Mouse (Mus musculus) kidney, embryonic 16.5 days (tissue): ENCODE results near the gene Samd1. TPM values are rescaled to one million over a fixed set of nuclear protein-coding genes. Genes with fewer than 3 reads are reported as not detected.

Experiments used
- ATAC-seq: fragments of 200-750 bp; cut with Nextera tagmentation; 2 replicates; pipeline ENCODE4 v1.8.0; 2017; ENCODE audit warnings: moderate TSS enrichment; ENCODE audit not compliant: low FRiP score, low TSS enrichment
- H3K27ac ChIP-seq: fragments of 300-500 bp; sonication (generic); 2 replicates; pipeline ENCODE4 v1.5.1; 2014; ENCODE audit warnings: low read length
- H3K27me3 ChIP-seq: fragments of 300-500 bp; sonication (generic); 2 replicates; pipeline ENCODE4 v1.6.1; 2014; ENCODE audit warnings: low read length, control low read depth, mixed read lengths; ENCODE audit not compliant: insufficient read depth
- H3K36me3 ChIP-seq: fragments of 300-500 bp; sonication (generic); 2 replicates; pipeline ENCODE4 v1.6.1; 2014; ENCODE audit warnings: low read length, control low read depth, mixed read lengths; ENCODE audit not compliant: insufficient read depth
- H3K4me1 ChIP-seq: fragments of 300-500 bp; sonication (generic); 2 replicates; pipeline ENCODE4 v1.6.1; 2014; ENCODE audit warnings: low read length, control low read depth, mixed read lengths; ENCODE audit not compliant: insufficient read depth
- H3K4me2 ChIP-seq: fragments of 300-500 bp; sonication (generic); replicated peaks from 2 replicates; pipeline ENCODE4 v1.6.1; 2014; ENCODE audit warnings: low read depth, low read length
- H3K4me3 ChIP-seq: fragments of 300-500 bp; sonication (generic); 2 replicates; pipeline ENCODE4 v1.5.1; 2014; ENCODE audit warnings: mild to moderate bottlenecking, low read length
- H3K9ac ChIP-seq: fragments of 300-500 bp; sonication (generic); replicated peaks from 2 replicates; pipeline ENCODE4 v1.6.1; 2014; ENCODE audit warnings: low read length
- H3K9me3 ChIP-seq: fragments of 300-500 bp; sonication (generic); 2 replicates; pipeline ENCODE4 v1.6.1; 2016; ENCODE audit warnings: low read length, control low read depth
- WGBS: fragments of 180-500 bp; shearing (Covaris S2); extraction: QIAGEN DNeasy Blood & Tissue Kit; methylation state at CpG from one replicate; pipeline ENCODE4 v1.1.7; 2014; 5-methylcytosine and 5-hydroxymethylcytosine counted together
- polyA plus RNA-seq: library from polyadenylated mRNA; unstranded; fragments of >200 nt; fragmentation: Nextera tagmentation; extraction: Ambion mirVana; gene quantifications from 2 replicates; pipeline ENCODE4 v1.2.1, GENCODE M21; 2015

The Samd1 gene
- polyA plus RNA-seq, 1 experiment from 2014 or later, result 9.4 TPM

DNA sequence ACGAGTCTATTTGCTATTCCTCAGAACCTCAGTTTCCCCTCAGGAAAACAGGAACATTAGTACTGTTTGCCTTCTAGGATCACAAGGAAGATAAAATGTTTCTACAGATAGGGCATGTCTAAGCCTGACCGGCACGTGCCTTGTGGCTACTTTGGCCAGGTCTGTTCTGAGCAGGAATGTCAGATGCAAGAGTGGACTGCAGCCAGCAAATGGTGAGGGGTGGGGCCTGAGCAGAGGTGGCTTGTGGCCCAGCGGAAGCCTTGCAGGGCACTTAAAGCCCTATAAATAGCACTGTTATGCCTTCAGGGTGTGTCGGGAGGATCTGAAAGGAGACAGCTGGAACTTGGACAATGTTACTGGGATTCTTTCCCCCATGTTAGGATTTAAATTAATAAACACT, 25.6 kb downstream of the Samd1 start:
- Histone ChIP-seq H3K36me3 (no peaks in the 10 kb centered on the region; the same call in 1 of the 2 replicates), H3K9me3 (no peaks in the 10 kb centered on the region), H3K27me3 (peaks cover 3% of the 10 kb centered on the region; the same call in 1 of the 2 replicates), H3K9ac (peak overlapping the region; percentile 44), H3K27ac (peak overlapping the region; percentile 64; the same call in 1 of the 2 replicates), H3K4me1 (peaks cover 46% of the 10 kb centered on the region), H3K4me2 (peak overlapping the region; percentile 61), H3K4me3 (peak overlapping the region; percentile 16; the same call in 1 of the 2 replicates)
- peak; percentile 36; the same call in 1 of the 2 replicates for ATAC-seq
- WGBS, result 6% methylated on average over 5 of the region's 5 CpGs

DNA sequence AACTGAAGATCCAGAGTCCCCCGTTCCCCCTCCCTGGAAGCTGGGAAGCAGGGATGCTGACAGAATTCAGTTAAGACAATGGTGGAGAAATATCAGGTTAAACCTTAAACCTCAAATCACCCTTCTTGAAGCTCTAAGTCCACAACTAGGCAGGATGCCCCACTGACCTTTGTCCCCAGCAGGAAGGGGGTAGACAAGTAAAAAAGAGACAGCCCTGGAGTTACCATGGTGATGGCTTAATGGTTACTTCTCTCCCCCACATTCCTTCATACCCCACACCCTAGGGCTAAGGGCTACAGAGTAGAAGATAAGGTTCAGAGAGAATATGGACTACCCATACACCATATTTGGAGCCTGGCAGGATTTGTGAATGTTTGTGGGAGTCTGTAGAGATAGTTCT, 26.2 kb downstream of the Samd1 start:
- Histone ChIP-seq H3K27me3 (peaks cover 3% of the 10 kb centered on the region; the same call in 1 of the 2 replicates), H3K4me3 (peak overlapping the region; percentile 16; the same call in 1 of the 2 replicates), H3K9ac (peak overlapping the region; percentile 44), H3K9me3 (no peaks in the 10 kb centered on the region), H3K4me2 (peak overlapping the region; percentile 61), H3K4me1 (peaks cover 46% of the 10 kb centered on the region), H3K27ac (peak overlapping the region; percentile 39; the same call in 1 of the 2 replicates), H3K36me3 (no peaks in the 10 kb centered on the region; the same call in 1 of the 2 replicates)
- ATAC-seq, result peak; percentile 26
- WGBS, result 25% methylated on average over 1 of the region's 1 CpGs

DNA sequence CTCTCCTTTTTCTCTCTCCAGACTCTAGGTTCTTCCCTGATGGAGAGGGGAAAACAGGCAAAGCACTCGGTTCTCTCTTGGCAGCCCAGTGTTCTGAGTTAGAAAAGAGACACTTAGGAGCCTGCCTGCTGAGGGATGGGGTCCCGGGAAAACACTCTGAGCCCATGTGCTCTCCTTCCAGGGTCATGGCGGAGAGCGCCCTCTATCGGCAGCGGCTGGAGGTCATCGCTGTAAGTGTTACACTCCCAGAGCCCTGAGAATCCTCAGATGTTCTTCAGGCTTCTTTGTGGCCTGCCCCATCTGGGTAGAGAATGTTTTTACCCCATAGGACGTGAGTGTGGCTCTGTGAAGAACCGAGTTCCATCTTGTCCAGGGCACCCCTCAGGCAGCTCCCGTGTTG, 26.7 kb downstream of the Samd1 start:
- H3K9ac ChIP-seq, result no peak overlapping the region
- H3K4me2 ChIP-seq, result 0 out of 2 replicates have a peak overlapping the region, but pooled peaks have one; percentile 16
- H3K4me3 ChIP-seq, result no peak overlapping the region
- peaks cover 3% of the 10 kb centered on the region; the same call in 1 of the 2 replicates for H3K27me3 ChIP-seq
- no peak for ATAC-seq
- peak overlapping the region; percentile 39; the same call in 1 of the 2 replicates for H3K27ac ChIP-seq
- H3K4me1 ChIP-seq, result peaks cover 46% of the 10 kb centered on the region
- H3K36me3 ChIP-seq, result no peaks in the 10 kb centered on the region; the same call in 1 of the 2 replicates
- WGBS, result 11% methylated on average over 10 of the region's 10 CpGs
- H3K9me3 ChIP-seq, result no peaks in the 10 kb centered on the region

DNA sequence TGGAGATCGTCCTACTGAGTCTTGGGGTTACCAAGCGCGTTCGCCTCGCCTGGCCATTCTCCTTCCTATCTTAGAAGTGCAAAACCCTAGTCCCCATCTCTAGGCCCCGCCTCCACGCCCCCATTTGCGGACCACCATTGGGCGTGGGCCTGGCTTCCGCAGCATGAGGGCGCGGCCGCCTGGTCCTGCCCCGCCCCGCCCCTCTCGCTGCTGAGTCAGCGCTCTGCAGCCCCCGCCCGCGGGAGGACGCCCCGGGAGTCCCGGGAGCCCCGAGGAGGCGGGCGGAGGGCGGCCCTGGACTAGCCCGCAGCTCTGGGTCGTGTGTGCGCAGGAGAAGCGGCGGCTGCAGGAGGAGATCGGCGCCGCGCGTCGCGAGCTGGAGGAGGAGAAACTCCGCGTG, 28.4 kb downstream of the Samd1 start:
- no peak overlapping the region for H3K27ac ChIP-seq
- peak overlapping the region; percentile 54 for H3K4me3 ChIP-seq
- peak; percentile 46 for ATAC-seq
- H3K9ac ChIP-seq, result peak overlapping the region; percentile 63
- peaks cover 46% of the 10 kb centered on the region for H3K4me1 ChIP-seq
- H3K36me3 ChIP-seq, result no peaks in the 10 kb centered on the region; the same call in 1 of the 2 replicates
- peak overlapping the region; percentile 77 for H3K4me2 ChIP-seq
- 2% methylated on average over 40 of the region's 41 CpGs for WGBS
- peaks cover 3% of the 10 kb centered on the region; the same call in 1 of the 2 replicates for H3K27me3 ChIP-seq
- no peaks in the 10 kb centered on the region for H3K9me3 ChIP-seq

DNA sequence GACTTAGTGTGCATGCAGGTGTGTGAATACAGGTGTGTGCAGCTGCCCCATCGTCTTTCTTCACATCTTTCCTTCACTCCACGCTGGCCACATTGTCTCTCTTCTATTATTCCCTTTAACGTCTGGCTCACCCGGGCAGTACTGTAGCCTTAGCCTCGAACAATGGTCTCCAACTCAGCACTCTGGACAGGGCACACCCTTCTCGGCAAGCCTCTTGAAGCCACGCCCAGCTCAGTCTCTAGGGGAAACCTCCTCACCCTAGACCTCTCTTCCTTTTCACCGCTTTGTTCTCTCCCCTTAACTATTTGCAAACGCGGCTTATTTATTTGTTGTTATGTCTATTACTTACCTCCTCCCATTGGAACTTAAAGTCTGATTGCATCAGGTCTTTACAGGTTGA, 30.0 kb downstream of the Samd1 start:
- no peak overlapping the region for H3K27ac ChIP-seq
- no peaks in the 10 kb centered on the region; the same call in 1 of the 2 replicates for H3K36me3 ChIP-seq
- no peak overlapping the region for H3K4me3 ChIP-seq
- H3K4me2 ChIP-seq, result no peak overlapping the region
- 24% methylated on average over 10 of the region's 10 CpGs for WGBS
- H3K4me1 ChIP-seq, result peaks cover 30% of the 10 kb centered on the region
- no peak for ATAC-seq
- no peaks in the 10 kb centered on the region for H3K9me3 ChIP-seq
- no peak overlapping the region for H3K9ac ChIP-seq
- H3K27me3 ChIP-seq, result no peaks in the 10 kb centered on the region; the same call in 1 of the 2 replicates

DNA sequence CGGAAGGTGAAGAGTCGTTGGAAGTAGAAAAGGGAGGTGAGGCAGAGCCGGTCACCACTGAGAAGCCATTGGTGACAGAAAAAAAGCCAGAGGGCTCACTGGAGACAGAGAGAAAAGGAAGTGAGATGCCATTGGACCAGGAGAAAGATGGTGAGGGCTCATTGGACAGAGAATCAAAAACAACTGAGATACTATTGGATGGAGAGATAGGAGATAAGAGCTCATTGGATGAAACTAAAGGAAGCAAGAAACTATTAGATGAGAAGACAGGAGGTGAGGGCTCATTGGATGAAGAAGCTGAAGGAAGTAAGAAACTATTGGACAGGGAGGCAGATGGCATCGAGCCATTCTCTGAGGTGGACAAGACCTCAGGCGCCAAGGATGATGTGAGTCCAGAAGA, 31.8 kb downstream of the Samd1 start:
- WGBS, result 87% methylated on average over 5 of the region's 5 CpGs

DNA sequence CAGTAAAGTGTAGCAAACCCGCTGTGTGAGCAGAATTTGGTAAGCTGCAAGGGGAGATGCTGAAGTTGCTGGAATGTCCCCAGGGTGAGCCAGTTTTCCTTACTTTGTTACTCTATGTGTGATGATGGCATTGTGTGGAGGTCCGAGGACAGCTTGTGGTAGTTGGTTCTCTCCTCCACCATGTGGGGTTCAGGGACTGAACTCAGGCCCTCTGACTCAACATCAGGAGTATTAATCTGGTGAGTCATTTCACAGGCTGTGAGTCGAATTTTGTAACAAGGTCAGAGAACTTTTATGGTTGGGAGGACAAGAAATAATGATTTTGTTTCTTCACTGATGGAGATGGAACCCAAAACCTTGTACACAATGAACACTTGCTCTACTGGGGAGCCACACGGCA, 35.3 kb downstream of the Samd1 start:
- H3K4me2 ChIP-seq, result no peak overlapping the region
- no peak for ATAC-seq
- H3K4me3 ChIP-seq, result no peak overlapping the region
- no peaks in the 10 kb centered on the region for H3K4me1 ChIP-seq
- H3K27me3 ChIP-seq, result no peaks in the 10 kb centered on the region
- no peak overlapping the region for H3K27ac ChIP-seq
- H3K9ac ChIP-seq, result no peak overlapping the region
- WGBS, result 67% methylated on average over 4 of the region's 4 CpGs
- H3K9me3 ChIP-seq, result no peaks in the 10 kb centered on the region
- H3K36me3 ChIP-seq, result no peaks in the 10 kb centered on the region; the same call in 1 of the 2 replicates

More for the DNA sequence above, 31.8 kb downstream of the Samd1 start:
- Histone ChIP-seq H3K27ac (no peak overlapping the region), H3K4me1 (peaks cover 14% of the 10 kb centered on the region), H3K9ac (no peak overlapping the region), H3K9me3 (no peaks in the 10 kb centered on the region), H3K4me3 (no peak overlapping the region), H3K27me3 (no peaks in the 10 kb centered on the region; the same call in 1 of the 2 replicates), H3K4me2 (no peak overlapping the region), H3K36me3 (no peaks in the 10 kb centered on the region; the same call in 1 of the 2 replicates)
- no peak for ATAC-seq

DNA sequence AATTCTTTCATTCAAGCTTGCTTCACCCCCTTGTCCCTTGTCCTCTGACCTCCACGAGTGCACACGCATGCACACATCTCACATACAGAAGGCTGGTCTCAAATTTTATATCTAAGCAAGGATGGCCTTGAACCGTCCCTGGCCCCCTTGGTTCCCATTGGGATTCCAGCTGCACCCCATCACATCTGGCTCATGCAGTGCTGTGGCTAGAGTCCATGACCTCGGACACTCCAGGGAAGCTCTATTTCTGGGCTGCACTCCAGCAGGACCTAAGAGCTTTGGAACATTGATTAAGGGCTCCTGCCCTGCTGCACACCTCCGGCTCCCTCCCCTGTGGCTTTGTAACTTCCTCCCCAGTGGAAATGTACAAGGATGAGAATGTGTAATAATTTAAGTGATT, 40.5 kb downstream of the Samd1 start:
- peaks cover 9% of the 10 kb centered on the region for H3K4me1 ChIP-seq
- no peak overlapping the region for H3K4me3 ChIP-seq
- no peaks in the 10 kb centered on the region for H3K9me3 ChIP-seq
- H3K4me2 ChIP-seq, result no peak overlapping the region
- no peaks in the 10 kb centered on the region for H3K36me3 ChIP-seq
- no peak for ATAC-seq
- no peak overlapping the region for H3K9ac ChIP-seq
- H3K27me3 ChIP-seq, result peaks cover 10% of the 10 kb centered on the region
- no peak overlapping the region for H3K27ac ChIP-seq
- WGBS, result 49% methylated on average over 5 of the region's 5 CpGs

DNA sequence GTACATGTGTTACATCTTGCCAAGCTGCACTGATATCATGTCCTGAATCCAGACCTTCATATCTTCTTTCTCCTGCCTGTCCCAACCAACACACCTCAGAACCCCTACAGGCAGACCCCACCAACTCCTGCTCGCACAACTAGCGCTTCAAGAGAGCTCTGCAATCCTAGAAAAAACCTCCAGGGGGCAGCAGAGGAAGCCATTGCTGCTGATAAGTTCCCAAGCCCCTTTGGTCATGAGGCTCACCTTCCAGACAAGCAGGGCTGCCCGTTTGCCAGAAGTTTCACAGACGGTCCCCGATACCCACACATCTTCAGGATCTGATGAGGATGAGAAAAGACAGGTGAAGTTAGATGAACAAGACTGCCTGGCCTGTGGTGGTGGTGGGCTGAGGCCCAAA, 41.6 kb downstream of the Samd1 start:
- 6% methylated on average over 5 of the region's 5 CpGs for WGBS
- ATAC-seq, result no peak
- H3K36me3 ChIP-seq, result no peaks in the 10 kb centered on the region
- no peaks in the 10 kb centered on the region for H3K9me3 ChIP-seq
- H3K27me3 ChIP-seq, result peaks cover 20% of the 10 kb centered on the region
- no peak overlapping the region for H3K9ac ChIP-seq
- H3K4me2 ChIP-seq, result no peak overlapping the region
- peaks cover 12% of the 10 kb centered on the region for H3K4me1 ChIP-seq
- no peak overlapping the region for H3K4me3 ChIP-seq
- no peak overlapping the region for H3K27ac ChIP-seq
